Mouse (Mus musculus) 416B (cell line): Measurements from ENCODE around the gene Gm49368.
"Not testable (repeated sequence)": the region's sequence is repeated elsewhere in the genome, so short reads cannot be mapped to it uniquely, and the experiment has no call there.

Experiments used
- DNase-seq: peaks from one replicate; pipeline ENCODE4 v3.0.0; 2011; ENCODE audit warnings: low read depth

Gene Gm49368

DNA sequence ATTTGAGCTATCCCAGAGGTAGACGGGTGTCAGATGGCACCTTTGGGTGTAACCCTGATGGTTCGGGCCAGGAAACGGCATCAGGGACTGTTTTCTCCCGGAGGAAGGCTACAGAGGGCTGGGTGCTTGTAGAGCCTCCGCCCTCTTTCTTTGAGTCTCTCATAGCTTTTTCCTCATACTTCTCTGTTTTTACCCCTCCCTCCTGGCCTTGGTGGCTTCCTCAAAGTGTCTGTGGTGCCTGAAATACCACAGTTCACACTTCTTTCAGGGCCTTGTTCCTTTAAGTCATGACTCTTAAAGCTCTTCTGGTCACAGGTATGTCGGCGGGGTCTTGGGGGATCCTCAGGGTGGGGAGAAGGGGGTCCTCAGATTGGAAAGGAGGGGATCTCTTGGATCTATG lies at the start of gene Gm49368, which contains the start of gene Itgam:
TSS of gene Gm49368 (plus strand) at position 228 of the 400 bp plus-strand sequence.
TSS of gene Itgam (plus strand) at position 185 of the 400 bp plus-strand sequence.
- peak; percentile 71 for DNase-seq

DNA sequence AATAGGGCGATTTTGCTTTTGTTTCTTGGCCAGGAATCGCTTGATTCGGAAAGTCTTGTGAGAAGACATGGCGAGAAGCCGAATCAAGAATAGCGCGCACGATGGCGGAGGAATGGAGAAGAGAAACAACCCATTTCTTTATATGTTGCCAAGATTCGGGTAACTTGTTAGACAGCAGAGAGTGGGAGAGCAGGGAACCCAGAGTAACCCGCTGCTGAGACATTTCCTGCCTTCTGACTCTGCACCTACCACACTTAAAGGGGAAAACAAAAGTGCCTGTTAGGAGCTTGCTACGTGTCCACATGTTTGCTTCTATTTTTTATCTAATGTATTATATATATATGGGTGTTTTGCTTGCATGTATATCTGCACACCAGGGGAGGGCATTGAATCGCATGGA lies 49.4 kb upstream of the Gm49368 start:
- no peak for DNase-seq

DNA sequence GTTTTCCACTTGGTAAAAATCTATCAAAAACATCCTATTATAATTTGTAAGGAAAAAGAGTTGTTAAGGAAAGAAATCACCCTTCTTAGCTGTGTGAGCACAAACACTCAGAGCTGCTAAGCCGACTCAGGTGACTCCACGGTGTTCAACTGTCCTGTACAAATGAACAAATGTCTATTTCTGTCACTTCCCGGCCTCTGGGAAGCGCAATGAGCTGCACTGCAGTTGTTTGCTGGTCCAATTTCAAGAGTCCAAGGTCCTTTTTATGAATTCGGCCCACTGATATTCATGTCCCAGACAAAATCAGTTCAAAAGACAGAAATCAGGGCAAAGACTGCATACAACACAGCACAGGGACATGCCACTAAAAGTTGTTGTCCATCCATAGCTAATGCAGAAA lies 46.3 kb upstream of the Gm49368 start:
- DNase-seq = not testable (repeated sequence)

DNA sequence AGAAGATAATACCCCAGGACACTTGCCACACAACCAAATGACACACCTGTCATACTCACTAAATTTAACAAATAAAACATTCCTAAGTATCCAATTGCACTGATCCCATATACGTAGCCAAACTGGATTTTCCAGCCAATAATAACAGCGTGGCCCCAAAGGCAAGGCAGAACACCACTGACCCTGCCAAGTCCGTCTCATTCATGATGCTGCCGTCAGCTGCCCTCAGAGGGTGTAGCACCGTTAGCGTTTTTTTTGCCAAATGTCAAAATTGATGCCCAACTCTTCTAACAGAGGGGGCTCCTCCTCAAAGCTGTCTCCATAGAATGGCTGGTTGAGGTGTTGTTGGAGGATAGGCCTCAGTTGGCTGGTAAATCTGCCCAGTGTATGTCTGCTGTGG lies 45.8 kb upstream of the Gm49368 start:
- no peak for DNase-seq

- peak; percentile 78 for DNase-seq
Measured at GRCm38 (mm10) chr7:128018275-128018674, 44.2 kb upstream of the Gm49368 start.

DNA sequence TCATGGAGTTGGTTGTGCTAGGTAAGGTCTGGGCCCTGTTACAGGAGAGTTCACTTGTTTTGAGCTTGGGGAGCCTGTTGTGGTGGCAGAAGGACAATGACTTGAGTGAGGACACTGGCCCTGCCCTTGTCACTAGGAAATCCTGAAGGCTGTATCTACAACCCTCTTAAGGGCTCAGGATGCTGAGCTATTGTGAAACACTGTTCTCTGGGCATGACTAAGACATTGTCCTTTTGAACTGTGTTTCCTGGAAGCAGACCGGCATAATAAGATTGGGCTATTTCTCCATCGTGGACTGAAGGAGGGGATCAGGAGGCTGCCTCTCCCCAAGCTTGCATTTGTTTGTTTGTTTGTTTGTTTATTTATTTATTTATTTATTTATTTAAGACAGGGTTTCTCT lies 43.3 kb upstream of the Gm49368 start:
- DNase-seq = peak; percentile 91

- no peak for DNase-seq
Measured at GRCm38 (mm10) chr7:128022974-128023373, 39.5 kb upstream of the Gm49368 start.

DNA sequence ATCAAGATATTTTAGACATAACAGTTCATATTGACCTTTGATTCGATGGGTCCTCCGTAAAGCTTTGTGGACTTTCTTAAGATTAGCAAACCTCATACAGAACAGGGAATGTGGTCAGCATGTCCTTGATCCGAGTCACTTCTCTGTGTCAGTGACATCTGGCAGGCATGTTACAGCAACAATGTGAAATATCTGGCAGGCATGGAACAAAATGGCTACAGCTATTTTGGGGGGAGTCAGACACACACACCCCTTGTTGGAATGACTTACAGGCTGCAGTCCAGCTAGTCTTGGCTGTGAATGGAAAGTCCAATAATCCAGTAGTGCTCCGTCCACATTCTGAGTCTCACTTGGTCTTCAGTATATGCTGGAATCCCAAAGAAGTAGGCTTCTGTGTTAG lies 38.9 kb upstream of the Gm49368 start:
- peak; percentile 26 for DNase-seq

GRCm38 (mm10) chr7:128024364-128024763 lies 38.1 kb upstream of the Gm49368 start:
- peak; percentile 20 for DNase-seq

DNA sequence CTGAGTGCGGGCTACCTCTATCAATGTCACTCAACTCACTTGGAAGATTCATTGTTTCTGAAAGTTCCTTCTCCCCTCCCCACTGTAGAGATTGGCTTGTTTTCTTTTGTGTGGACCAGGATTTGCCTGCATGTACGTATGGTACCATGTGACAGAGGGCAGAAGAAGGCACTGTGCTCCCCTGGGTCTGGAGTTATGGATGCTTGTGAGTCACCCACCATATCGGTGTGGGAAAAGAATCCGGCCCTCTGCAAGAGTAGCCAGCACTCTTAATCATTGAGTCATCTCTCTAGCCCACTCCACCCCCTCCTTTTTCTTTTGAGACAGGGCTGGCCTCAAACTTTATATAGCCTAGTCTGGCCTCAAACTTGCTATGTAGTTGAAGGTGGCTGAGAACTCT lies 37.6 kb upstream of the Gm49368 start:
- DNase-seq = peak; percentile 85

DNA sequence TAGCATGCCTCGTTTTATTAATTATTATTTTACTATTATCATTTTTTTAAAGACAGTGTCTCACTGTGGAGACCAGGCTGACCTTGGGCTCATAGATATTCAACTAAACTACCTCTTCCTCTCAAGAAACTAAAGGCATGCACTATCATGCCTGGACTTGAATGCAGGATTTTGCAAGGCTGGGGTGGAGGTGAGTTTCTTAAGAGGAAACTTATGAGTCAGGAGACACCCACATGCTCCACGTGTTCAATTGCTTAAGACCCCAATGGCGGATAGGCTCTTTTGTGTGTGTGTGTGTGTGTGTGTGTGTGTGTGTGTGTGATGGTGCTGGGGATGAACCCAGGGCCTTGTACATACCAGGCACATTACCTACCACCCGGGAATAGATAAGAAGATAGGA lies 37.1 kb upstream of the Gm49368 start:
- DNase-seq = peak; percentile 93

DNA sequence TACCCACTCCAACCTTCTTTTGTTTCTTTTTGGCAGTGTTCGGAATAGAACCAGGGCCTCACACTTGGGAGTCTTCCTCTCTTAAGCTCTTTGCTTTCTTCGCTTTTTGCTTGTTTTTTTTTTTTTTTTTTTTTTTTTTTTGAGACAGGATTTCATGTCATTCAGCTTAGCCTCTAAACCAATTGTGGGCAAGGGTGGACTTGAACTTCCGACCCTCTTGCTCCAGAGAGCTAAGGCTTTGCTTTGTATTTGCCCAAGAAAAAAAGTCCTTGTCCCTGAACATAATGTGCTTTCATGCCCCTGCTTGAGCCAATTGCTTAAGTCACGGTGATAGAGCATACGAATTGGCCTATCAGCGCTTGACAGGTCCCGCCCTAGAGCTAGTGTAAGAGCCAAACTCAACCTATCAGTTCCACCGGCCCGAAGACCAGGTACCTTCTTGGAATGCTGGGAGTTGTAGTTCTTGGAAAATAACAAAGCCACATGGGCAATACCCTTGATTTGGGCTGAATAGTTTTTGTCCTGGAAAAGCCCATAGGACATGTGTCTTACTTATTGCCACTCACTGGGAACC lies 31.0 kb upstream of the Gm49368 start:
- DNase-seq = no peak

DNA sequence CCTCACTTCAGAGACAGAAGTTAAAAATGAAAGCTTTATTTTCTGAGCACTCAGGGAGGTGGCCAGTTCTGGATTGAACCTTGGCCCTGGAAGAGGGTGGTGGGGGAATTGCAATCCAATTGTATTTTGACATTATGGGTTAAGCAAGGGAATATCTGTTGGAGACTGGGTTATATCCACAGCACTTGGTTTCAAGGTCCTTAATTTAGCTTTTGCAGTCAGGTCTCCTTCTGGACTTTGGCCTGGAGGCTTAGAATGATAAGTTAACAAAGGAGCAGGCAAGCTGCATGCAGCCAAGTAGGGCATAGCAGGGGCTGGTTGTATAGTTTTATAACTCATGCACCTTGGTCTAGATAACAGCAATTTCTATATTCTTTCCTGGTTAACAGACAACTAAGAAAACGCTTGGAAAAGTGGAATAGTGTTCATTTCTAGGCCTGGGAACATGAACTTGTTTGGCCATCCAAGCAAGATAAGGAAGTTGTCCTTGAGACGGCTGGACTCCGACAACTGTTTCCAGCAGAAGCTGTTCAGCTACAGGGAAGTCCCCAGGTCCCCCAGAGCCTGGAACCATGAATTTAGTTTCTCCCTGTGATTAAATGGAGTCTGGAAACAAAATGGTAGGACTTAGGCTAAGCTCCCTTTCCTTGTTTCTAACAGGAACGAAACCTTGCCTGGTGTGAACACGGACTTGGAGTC lies 30.0 kb upstream of the Gm49368 start:
- DNase-seq = no peak

GRCm38 (mm10) chr7:128032989-128033293 lies 29.5 kb upstream of the Gm49368 start:
- DNase-seq = no peak

DNA sequence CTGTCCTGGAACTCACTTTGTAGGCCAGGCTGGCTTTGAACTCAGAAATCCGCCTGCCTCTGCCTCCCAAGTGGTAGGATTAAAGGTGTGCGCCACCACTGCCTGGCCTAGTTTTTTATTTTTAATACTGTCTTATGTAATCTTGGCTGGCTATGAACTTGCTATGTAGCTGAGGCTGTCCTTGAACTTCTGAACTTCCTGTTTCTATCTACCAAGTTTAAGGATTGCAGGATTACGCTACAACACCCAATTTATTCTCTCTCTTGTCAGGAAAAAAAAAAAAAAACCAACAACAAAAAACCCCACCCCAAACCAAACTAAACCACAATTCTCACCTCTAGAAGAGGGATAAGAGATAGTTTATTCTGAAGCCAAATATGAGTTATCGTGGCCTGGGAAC lies 28.9 kb upstream of the Gm49368 start:
- peak; percentile 53 for DNase-seq

DNA sequence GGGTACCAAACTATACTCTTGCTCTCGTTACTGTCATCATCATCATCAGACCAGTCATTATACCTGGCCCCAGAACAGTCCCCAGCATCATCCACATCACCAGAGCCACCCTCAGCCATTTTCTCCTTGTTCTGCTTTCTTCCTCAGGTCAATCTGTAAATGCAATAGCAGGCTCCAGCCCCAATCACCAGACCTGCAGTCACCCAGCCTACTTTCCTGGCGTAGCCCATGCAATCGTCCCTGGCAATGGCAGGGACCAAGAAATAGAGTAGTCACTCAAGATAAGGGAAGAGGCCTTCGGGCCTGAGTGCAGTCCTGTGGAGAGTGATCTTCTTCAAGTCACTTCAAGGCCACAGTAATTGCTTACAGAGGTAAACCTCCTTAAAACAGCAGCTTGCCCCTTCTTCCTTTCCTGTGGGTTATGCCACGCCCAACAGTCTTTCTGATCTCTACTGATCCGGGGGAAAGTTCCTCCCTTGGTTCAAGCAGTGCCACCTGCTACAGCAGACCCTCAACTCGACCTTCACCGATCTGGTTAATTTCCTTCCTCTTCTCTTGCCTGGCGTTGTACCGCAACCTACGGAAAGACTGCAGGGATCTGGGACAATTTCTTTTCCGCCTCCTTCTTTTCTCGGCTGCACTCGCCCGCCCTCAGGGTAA lies 20.2 kb upstream of the Gm49368 start:
- peak; percentile 76 for DNase-seq

DNA sequence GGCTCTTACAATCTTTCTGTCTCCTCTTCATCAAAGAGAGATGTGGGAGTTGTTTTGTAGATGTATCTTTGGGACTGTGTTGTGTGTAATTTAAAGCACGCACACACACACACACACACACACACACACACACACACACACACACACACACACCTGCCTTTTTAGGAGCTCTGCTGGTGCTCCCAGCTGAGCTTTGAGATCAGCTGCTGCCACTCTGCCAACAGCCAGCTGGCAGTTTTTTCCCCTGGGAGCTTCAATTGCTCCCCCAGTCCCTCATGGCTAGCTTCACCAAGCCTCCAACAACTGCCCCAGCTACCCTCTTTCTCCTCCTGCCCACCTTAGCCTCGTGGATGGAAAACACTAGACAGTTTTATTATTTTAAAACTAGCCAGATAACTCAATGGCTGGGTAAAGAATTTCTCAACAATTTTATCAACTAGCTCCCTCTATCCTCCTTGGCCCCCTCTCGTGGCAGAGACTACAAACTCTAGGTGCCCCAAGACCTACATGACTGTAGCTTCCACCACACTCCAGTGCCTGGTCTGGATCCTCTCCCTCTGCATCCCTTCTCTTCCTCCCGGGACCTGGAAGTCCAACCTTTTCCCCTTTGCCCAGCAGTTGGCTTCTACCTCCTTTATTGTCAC lies 18.2 kb upstream of the Gm49368 start:
- DNase-seq = no peak

GRCm38 (mm10) chr7:128045640-128046039 lies 16.8 kb upstream of the Gm49368 start:
- no peak for DNase-seq

DNA sequence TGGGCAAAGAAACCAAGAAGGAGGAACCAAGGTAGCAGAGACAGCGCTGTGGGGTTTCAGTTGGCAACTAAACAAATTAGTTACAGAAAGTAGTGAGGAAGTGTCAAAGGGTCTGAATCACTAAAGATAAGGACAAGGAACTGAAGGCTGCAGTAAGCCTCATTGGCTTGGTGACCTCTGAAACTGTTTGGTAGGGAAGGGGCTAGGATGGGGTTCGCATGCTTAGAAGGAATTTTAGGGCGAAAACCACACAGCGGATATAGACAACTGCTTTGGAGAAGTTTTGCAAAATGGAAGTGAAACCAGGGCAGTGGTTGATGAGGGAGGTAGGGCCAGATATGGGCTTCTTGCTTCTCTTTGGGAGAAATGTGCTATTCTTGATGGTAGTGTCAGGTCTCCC lies 13.7 kb upstream of the Gm49368 start:
- peak; percentile 93 for DNase-seq

DNA sequence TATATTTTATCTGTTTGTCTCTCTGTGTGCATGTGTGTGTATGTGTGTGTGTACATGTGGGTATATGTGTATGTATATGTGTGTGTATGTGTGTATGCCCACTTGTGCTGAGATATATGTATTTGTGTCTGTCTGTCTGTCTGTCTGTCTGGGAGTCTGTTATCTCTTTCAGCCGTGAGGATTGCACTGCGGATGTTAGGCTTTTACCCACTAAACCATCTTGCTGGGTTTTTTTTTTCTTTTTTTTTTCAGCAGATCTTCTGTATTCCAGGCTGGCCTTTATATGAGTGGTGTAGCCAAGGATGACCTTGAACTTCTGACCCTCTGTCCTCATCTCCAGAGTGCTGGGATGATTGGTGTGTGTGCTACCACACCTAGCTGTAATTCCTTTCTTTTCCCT lies 13.2 kb upstream of the Gm49368 start:
- DNase-seq = peak; percentile 73

GRCm38 (mm10) chr7:128050739-128051138 lies 11.7 kb upstream of the Gm49368 start:
- DNase-seq = peak; percentile 98

- no peak for DNase-seq
Measured at GRCm38 (mm10) chr7:128053061-128053460, 9.4 kb upstream of the Gm49368 start.

DNA sequence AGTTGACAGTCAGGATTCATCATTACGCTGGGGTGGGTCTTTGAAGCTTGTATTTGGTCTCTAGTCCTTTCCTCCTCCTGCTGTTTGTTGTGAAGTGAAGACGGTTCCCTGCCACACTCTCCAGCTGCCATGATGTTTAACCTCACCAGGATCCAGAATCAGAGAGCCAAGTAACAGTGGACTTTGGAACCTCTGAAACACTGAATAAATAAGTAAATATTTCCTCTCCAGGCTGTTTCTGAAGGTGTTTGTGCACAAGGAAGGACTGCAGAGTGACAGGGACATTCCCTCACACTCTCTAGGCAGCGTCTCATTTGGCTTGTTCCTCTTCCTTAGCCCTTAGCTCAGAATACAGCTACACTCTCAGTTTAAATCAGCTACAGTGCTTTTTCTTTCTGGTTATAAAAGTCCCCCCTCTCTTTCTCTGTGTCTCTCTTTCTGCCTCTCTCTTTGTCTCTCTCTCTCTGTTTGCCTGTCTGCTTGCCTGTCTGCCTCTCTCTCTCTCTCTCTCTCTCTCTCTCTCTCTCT lies 5.5 kb upstream of the Gm49368 start:
- no peak for DNase-seq
